Mouse (Mus musculus): ENCODE measurements around the gene Pik3r1.

DNA sequence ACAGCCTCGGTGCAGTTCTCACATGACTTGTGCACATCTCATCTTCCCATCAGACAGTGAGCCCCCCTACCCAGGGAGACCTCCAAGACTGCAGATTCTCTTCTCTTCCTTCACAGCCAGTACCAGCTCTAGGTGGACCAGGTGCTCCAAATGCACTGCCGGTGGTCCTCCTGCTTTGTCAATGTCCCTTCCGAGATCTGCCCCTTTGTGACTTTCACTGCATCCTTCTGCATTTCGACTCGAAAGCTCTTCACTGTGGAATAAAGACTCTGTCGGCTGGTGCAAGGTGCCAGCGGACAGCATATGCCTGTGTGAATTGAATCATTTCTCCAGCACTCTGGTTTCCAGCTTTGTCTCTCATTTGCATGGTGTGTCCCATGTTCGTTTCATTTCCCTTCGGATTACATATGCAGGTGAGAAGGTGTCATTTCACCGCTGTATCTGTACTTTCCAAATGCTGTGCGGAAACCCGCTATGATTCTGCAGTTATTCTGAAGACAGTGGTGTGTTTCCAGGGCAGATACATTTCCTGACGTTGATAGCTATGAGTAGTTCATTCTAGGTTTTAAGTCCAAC is 32.1 kb upstream of the Pik3r1 start:
- TF ChIP-seq POLR2A (IDR thresholded peaks at IDR 0.05; ENCODE audit: borderline replicate concordance, extremely low read depth, low read depth, low read length), result no peak
- no peak for TF ChIP-seq CTCF (IDR thresholded peaks at IDR 0.05; ENCODE audit: insufficient read depth, low read length)
